Comparison of ENCODE assay signal across 22 mouse cellular contexts in the genomic region with DNA sequence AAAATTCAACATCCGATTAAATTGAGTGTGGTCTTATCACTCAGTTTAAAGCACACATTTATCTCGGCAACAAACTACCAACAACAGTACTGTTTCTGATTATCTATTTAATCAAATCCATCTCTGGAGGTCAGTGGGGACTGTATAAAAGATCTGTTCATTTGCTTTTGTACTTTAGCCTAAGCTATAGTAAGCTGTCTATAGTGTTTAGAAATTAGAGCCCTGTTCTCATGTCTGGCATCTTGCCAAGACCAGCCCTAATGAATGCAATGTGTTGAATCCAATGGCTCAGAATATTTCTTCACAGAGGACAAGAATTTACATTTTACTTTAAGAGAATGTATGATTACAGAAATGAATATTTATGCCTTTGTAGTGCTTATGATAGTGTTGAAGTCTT. TPM values are rescaled to one million over a fixed set of nuclear protein-coding genes. Genes with fewer than 3 reads are reported as not detected.
DNase-seq lines count a peak whose midpoint lies in the region; ATAC-seq and TF ChIP-seq lines count a peak whose summit lies in the region.
"Had no signal": no experiment of that assay in that cellular context is flagged by ENCODE, and none has a peak within 500 bp of the region (broad histone marks: within the 10 kb centered on the region; RNA-seq: fewer than 3 reads in every experiment).

No protein-coding gene starts in this region.

- H3K36me3 ChIP-seq in hindbrain, embryonic 11.5 days (ENCODE audit: control insufficient read depth, insufficient read depth, low read length): no peaks in the 10 kb centered on the region
- no peaks in the 10 kb centered on the region for H3K36me3 ChIP-seq in hindbrain, embryonic 16.5 days (ENCODE audit: control insufficient read depth, insufficient read depth, low read length)
- H3K36me3 ChIP-seq in midbrain, postnatal 0 days (ENCODE audit: insufficient read depth, low read length): no peaks in the 10 kb centered on the region
- H3K36me3 ChIP-seq in midbrain, embryonic 10.5 days: no peaks in the 10 kb centered on the region
- no peaks in the 10 kb centered on the region for H3K36me3 ChIP-seq in forebrain, embryonic 12.5 days (replicated peaks)
- H3K36me3 ChIP-seq: heart, embryonic 10.5 days; liver, embryonic 12.5 days had no signal

- no peak for TF ChIP-seq CTCF in midbrain, postnatal 0 days (IDR thresholded peaks at IDR 0.05)

- no peak overlapping the region for H3K9ac ChIP-seq in hindbrain, embryonic 11.5 days (ENCODE audit: low read depth, low read length)
- H3K9ac ChIP-seq in hindbrain, embryonic 16.5 days (ENCODE audit: low read depth, low read length): no peak overlapping the region
- no peak overlapping the region for H3K9ac ChIP-seq in midbrain, postnatal 0 days (replicated peaks; ENCODE audit: low read length, poor library complexity, severe bottlenecking)
- H3K9ac ChIP-seq in forebrain, embryonic 12.5 days: no peak overlapping the region
- H3K9ac ChIP-seq: liver, embryonic 12.5 days had no signal

- ATAC-seq in hindbrain, embryonic 11.5 days (ENCODE audit: low FRiP score): 0 out of 2 replicates have a peak, but pooled peaks have one; percentile 59
- no peak for ATAC-seq in hindbrain, embryonic 16.5 days
- no peak for ATAC-seq in midbrain, postnatal 0 days (ENCODE audit: low FRiP score)
- ATAC-seq in forebrain, embryonic 12.5 days (ENCODE audit: low FRiP score): peak; percentile 72
- no peak for ATAC-seq in megakaryocyte progenitor cell, adult 5-6 weeks (replicated peaks; ENCODE audit: poor library complexity)
- ATAC-seq: intestine, embryonic 16.5 days; liver, embryonic 12.5 days; lung, postnatal 0 days had no signal

- H3K9me3 ChIP-seq in hindbrain, embryonic 11.5 days (ENCODE audit: control insufficient read depth, low read length): no peaks in the 10 kb centered on the region
- no peaks in the 10 kb centered on the region for H3K9me3 ChIP-seq in hindbrain, embryonic 16.5 days (ENCODE audit: control insufficient read depth, low read length)
- no peaks in the 10 kb centered on the region for H3K9me3 ChIP-seq in midbrain, postnatal 0 days (ENCODE audit: low read length)
- no peaks in the 10 kb centered on the region for H3K9me3 ChIP-seq in midbrain, embryonic 10.5 days (replicated peaks)
- H3K9me3 ChIP-seq in forebrain, embryonic 12.5 days: no peaks in the 10 kb centered on the region
- H3K9me3 ChIP-seq: heart, embryonic 10.5 days; liver, embryonic 12.5 days had no signal

- DNase-seq in hindbrain, embryonic 11.5 days (ENCODE audit: low spot score): peak; percentile 22
- peak; percentile 29 for DNase-seq in midbrain, postnatal 0 days (ENCODE audit: low spot score)
- DNase-seq in midbrain, embryonic 10.5 days (ENCODE audit: low spot score): no peak
- no peak for DNase-seq in adrenal gland, adult (ENCODE audit: inconsistent age in 2 of 2, low spot score in 1 of 2)
- DNase-seq: adrenal gland, postnatal 36 days; gastrocnemius, postnatal 25 days; kidney, postnatal 4 days; right cerebral cortex, adult 18-20 months; spleen, adult 18-20 months; thymus, postnatal 4 days had no signal

- no peak overlapping the region for H3K4me2 ChIP-seq in hindbrain, embryonic 11.5 days (replicated peaks; ENCODE audit: low read depth, low read length)
- H3K4me2 ChIP-seq in hindbrain, embryonic 16.5 days (ENCODE audit: low read length): no peak overlapping the region
- H3K4me2 ChIP-seq in midbrain, postnatal 0 days (ENCODE audit: low read depth, low read length, poor library complexity, severe bottlenecking): no peak overlapping the region
- no peak overlapping the region for H3K4me2 ChIP-seq in forebrain, embryonic 12.5 days
- H3K4me2 ChIP-seq: liver, embryonic 12.5 days had no signal

- no peaks in the 10 kb centered on the region for H3K4me1 ChIP-seq in hindbrain, embryonic 11.5 days (replicated peaks; ENCODE audit: control insufficient read depth, insufficient read depth, low read length)
- no peaks in the 10 kb centered on the region for H3K4me1 ChIP-seq in hindbrain, embryonic 16.5 days (ENCODE audit: control insufficient read depth, insufficient read depth, low read depth, low read length)
- H3K4me1 ChIP-seq in midbrain, postnatal 0 days (ENCODE audit: insufficient read depth, low read length): no peaks in the 10 kb centered on the region
- no peaks in the 10 kb centered on the region for H3K4me1 ChIP-seq in midbrain, embryonic 10.5 days
- H3K4me1 ChIP-seq in forebrain, embryonic 12.5 days: no peaks in the 10 kb centered on the region
- H3K4me1 ChIP-seq: heart, embryonic 10.5 days; liver, embryonic 12.5 days had no signal

- no peak overlapping the region for H3K4me3 ChIP-seq in hindbrain, embryonic 11.5 days (ENCODE audit: low read depth, low read length)
- no peak overlapping the region for H3K4me3 ChIP-seq in hindbrain, embryonic 16.5 days (ENCODE audit: low read length)
- no peak overlapping the region for H3K4me3 ChIP-seq in midbrain, postnatal 0 days (ENCODE audit: low read depth, low read length)
- no peak overlapping the region for H3K4me3 ChIP-seq in midbrain, embryonic 10.5 days
- no peak overlapping the region for H3K4me3 ChIP-seq in forebrain, embryonic 12.5 days (replicated peaks)
- H3K4me3 ChIP-seq: heart, embryonic 10.5 days; liver, embryonic 12.5 days had no signal

- H3K27ac ChIP-seq in hindbrain, embryonic 11.5 days (ENCODE audit: low read depth, low read length): no peak overlapping the region
- H3K27ac ChIP-seq in hindbrain, embryonic 16.5 days (ENCODE audit: low read depth, low read length): no peak overlapping the region
- H3K27ac ChIP-seq in midbrain, postnatal 0 days (ENCODE audit: low read depth, low read length): no peak overlapping the region
- no peak overlapping the region for H3K27ac ChIP-seq in midbrain, embryonic 10.5 days (replicated peaks)
- no peak overlapping the region for H3K27ac ChIP-seq in forebrain, embryonic 12.5 days
- H3K27ac ChIP-seq: heart, embryonic 10.5 days; liver, embryonic 12.5 days had no signal

- 80% methylated on average over 2 of the region's 2 CpGs for WGBS in hindbrain, embryonic 11.5 days
- 59% methylated on average over 2 of the region's 2 CpGs for WGBS in hindbrain, embryonic 16.5 days
- 40% methylated on average over 2 of the region's 2 CpGs for WGBS in midbrain, postnatal 0 days
- 81% methylated on average over 2 of the region's 2 CpGs for WGBS in midbrain, embryonic 10.5 days
- WGBS in forebrain, embryonic 12.5 days: 39% methylated on average over 2 of the region's 2 CpGs

- H3K27me3 ChIP-seq in hindbrain, embryonic 11.5 days (ENCODE audit: control insufficient read depth, insufficient read depth, low read length): no peaks in the 10 kb centered on the region
- H3K27me3 ChIP-seq in hindbrain, embryonic 16.5 days (replicated peaks; ENCODE audit: control insufficient read depth, insufficient read depth, low read length): no peaks in the 10 kb centered on the region
- no peaks in the 10 kb centered on the region for H3K27me3 ChIP-seq in midbrain, postnatal 0 days (ENCODE audit: insufficient read depth, low read length)
- H3K27me3 ChIP-seq in midbrain, embryonic 10.5 days (ENCODE audit: low read depth, poor library complexity, severe bottlenecking): no peaks in the 10 kb centered on the region
- H3K27me3 ChIP-seq in forebrain, embryonic 12.5 days: no peaks in the 10 kb centered on the region
- H3K27me3 ChIP-seq: liver, embryonic 12.5 days had no signal

RNA-seq across cellular contexts. Expression of a gene that starts 56.5 kb away (rescaled TPM):
- polyA plus RNA-seq in hindbrain, embryonic 11.5 days (2014; fragmentation: Nextera tagmentation; extraction: Ambion mirVana): not detected in 2 replicates
- not detected in 2 replicates for polyA plus RNA-seq in hindbrain, embryonic 16.5 days (2015; fragmentation: Nextera tagmentation; extraction: Ambion mirVana)
- not detected in 2 replicates for total RNA-seq in midbrain, postnatal 0 days (2014; rRNA removed)
- not detected in 2 replicates for polyA plus RNA-seq in midbrain, postnatal 0 days (2015; fragmentation: Nextera tagmentation; extraction: Ambion mirVana)
- polyA plus RNA-seq in midbrain, embryonic 10.5 days (2016; fragmentation: Nextera tagmentation; extraction: Ambion mirVana): not detected in 2 replicates
- not detected in 2 replicates for polyA plus RNA-seq in forebrain, embryonic 12.5 days (2016; fragmentation: Nextera tagmentation; extraction: Ambion mirVana)
- total RNA-seq in megakaryocyte progenitor cell, adult 5-6 weeks (2015): not detected in 2 replicates
- total RNA-seq in megakaryocyte progenitor cell, adult 5-6 weeks (2017): not detected in 2 replicates
- total RNA-seq: adrenal gland, postnatal 36 days; common myeloid progenitor, adult 5-6 weeks; ES-E14; gastrocnemius, postnatal 25 days; heart, postnatal 25 days had no signal
- polyA plus RNA-seq: C2C12; heart, embryonic 10.5 days; intestine, embryonic 16.5 days; liver, embryonic 12.5 days; lung, postnatal 0 days; neural tube, embryonic 14.5 days had no signal

Comparison
In these comparisons a context has a peak if more than half of its experiments do, and no peak if none do; other contexts are left out.
1. ATAC-seq: peak in hindbrain, embryonic 11.5 days (single experiment) and forebrain, embryonic 12.5 days (single experiment); none in hindbrain, embryonic 16.5 days (single experiment), midbrain, postnatal 0 days (single experiment) and megakaryocyte progenitor cell, adult 5-6 weeks (single experiment).
2. DNase-seq: peak in hindbrain, embryonic 11.5 days (single experiment) and midbrain, postnatal 0 days (single experiment); none in midbrain, embryonic 10.5 days (single experiment) and adrenal gland, adult (0 of 2).